Mouse (Mus musculus) testis, adult 2 months (tissue): ENCODE measurements around the gene Best2. TPM values are rescaled to one million over a fixed set of nuclear protein-coding genes. Genes with fewer than 3 reads are reported as not detected.
A peak's percentile ranks its signal among the peaks of the same experiment; 100 is the strongest.

ENCODE experiments used
- H3K27ac ChIP-seq: fragments of 200-500 bp; 2 replicates; pipeline ENCODE4 v1.5.1; 2012; ENCODE audit warnings: low read depth, low read length; ENCODE audit not compliant: control insufficient read depth, insufficient read depth
- H3K27me3 ChIP-seq: fragments of 200-500 bp; 2 replicates; pipeline ENCODE4 v1.6.1; 2012; ENCODE audit warnings: mild to moderate bottlenecking, low read length, moderate library complexity; ENCODE audit not compliant: control insufficient read depth, insufficient read depth
- H3K36me3 ChIP-seq: fragments of 200-500 bp; 2 replicates; pipeline ENCODE4 v1.6.1; 2012; ENCODE audit warnings: mild to moderate bottlenecking, low read length; ENCODE audit not compliant: control insufficient read depth, insufficient read depth
- H3K4me1 ChIP-seq: fragments of 200-500 bp; 2 replicates; pipeline ENCODE4 v1.6.1; 2012; ENCODE audit warnings: low read length; ENCODE audit not compliant: control insufficient read depth, insufficient read depth
- H3K4me3 ChIP-seq: fragments of 200-500 bp; 2 replicates; pipeline ENCODE4 v1.5.1; 2012; ENCODE audit warnings: low read depth, mild to moderate bottlenecking, low read length, moderate library complexity, mixed read lengths; ENCODE audit not compliant: control insufficient read depth
- CTCF ChIP-seq: fragments of 200-500 bp; IDR thresholded peaks from 2 replicates; pipeline ENCODE4 v1.5.1; 2012; ENCODE audit warnings: low read depth, mild to moderate bottlenecking, inconsistent platforms, low read length, moderate library complexity; ENCODE audit not compliant: control insufficient read depth, insufficient read depth, insufficient replicate concordance
- POLR2A ChIP-seq: fragments of 200-500 bp; IDR thresholded peaks from 2 replicates; pipeline ENCODE4 v1.6.1; 2012; ENCODE audit warnings: low read depth, mild to moderate bottlenecking, inconsistent platforms, low read length, moderate library complexity; ENCODE audit not compliant: control insufficient read depth
- polyA plus RNA-seq: library from polyadenylated mRNA; depleted of rRNA; stranded (reverse); fragments of >200 nt; gene quantifications from 2 replicates; pipeline ENCODE4 v1.2.3, GENCODE M21; 2012

The Best2 gene
- polyA plus RNA-seq, 1 experiment = not detected

DNA sequence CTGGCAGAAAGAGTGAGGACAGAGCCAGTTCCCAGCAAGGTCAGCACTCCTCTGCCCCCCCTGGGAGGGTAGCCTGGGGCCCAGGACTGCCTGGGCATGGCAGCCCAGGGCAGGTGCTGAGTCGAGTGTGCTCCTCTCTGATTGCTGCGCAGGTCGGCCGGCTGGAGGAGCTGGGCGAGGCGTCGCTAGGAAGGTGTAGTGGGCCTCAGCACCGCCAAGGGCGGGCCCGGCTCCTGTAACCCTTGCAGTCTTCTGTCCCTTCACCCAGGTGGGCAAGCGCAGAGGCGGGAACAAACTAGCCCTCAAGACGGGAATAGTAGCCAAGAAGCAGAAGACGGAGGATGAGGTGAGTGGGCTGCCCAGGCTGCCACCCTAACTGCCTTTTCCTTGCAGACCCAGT lies 14.9 kb upstream of the Best2 start:
- Histone ChIP-seq H3K27me3 (no peaks in the 10 kb centered on the region), H3K36me3 (no peaks in the 10 kb centered on the region), H3K4me1 (peaks cover 8% of the 10 kb centered on the region), H3K4me3 (no peak overlapping the region), H3K27ac (no peak overlapping the region)
- TF ChIP-seq POLR2A = no peak
- TF ChIP-seq CTCF = no peak

DNA sequence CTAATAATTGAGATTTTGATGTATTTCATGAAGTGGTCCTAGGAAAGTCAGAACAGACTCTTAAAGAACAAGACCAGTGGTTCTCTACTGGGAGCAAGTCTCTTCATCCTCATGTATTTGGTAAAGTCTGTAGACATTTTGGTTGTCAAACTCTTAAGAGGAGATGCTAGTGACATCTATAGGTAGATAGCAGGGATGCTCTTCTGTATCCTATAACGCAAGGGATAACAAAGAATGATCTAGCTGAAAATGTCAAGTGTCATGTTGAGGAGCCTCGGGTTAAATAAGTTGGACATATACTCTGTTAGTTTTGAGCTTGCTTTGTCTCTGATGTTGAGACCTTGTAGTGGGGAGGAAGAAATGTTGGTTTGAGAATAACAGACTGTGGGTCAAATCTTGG lies 13.6 kb upstream of the Best2 start:
- Histone ChIP-seq H3K27me3 (no peaks in the 10 kb centered on the region), H3K27ac (no peak overlapping the region), H3K36me3 (no peaks in the 10 kb centered on the region), H3K4me1 (peaks cover 5% of the 10 kb centered on the region), H3K4me3 (peak overlapping the region; percentile 43; the same call in 1 of the 2 replicates)
- no peak for TF ChIP-seq POLR2A
- TF ChIP-seq CTCF = no peak

DNA sequence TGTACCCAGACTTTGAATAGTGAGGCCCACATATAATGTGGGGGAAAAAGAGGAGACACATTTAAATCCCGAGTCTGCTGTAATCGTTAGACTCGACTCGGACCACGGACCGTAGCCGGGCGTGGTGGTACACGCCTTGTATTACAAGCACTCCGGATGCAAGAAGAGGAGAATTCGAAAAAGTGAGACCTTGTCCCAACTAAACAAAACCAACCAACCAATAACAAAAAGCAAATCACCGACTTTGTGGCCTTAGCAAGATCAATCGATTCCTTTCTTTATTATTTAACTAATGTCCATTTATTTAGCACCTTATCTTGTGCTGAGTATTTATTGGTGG lies 13.2 kb upstream of the Best2 start:
- Histone ChIP-seq H3K4me1 (peaks cover 5% of the 10 kb centered on the region), H3K27me3 (no peaks in the 10 kb centered on the region), H3K36me3 (no peaks in the 10 kb centered on the region), H3K4me3 (peak overlapping the region; percentile 99), H3K27ac (peak overlapping the region; percentile 19; the same call in 1 of the 2 replicates)
- no peak for TF ChIP-seq POLR2A
- TF ChIP-seq CTCF = no peak

DNA sequence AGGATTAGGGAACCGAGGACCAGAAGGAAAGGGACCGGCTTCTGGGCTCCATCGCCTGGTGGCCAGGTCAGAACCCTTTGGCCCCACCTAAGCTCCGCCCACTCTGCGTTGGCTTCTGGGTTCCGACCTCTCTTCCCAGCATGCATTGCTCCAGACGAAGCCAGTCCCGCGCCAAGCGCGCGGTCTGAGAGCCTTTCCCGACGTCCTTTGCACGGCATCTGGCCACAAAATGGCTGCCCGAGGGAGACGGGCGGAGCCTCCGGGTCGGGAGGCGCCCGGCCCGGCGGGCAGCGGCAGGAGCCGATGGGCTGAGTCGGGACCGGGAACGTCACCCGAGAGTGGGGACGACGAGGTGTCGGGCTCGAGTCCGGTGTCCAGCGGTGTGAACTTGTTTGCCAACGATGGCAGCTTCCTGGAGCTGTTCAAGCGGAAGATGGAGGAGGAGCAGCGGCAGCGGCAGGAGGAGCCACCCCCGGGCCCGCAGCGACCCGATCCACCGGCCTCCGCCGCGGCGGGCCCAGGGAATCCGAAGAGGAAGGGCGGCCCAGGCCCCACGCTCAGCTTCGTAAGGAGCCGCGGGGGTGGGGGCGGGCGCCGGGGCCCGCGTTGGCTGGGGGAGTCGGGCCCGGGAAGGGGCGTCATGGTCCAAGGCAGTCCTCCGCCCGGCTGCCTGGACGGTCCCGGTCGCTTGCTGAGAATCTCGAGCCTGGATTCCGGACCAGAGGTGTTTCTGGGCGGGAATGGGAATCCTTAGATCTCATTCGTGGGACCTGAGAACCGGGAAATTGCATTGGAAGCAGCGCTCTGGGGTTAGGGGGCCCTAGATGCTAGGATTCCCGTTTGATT lies 12.6 kb upstream of the Best2 start, which contains the start of gene Trir:
Trir (plus strand) TSS at position 154 of the 846 bp plus-strand sequence.
- peak within 1 kb of the TSS; percentile 99 for H3K4me3 ChIP-seq
- peaks cover 5% of the 10 kb centered on the region for H3K4me1 ChIP-seq
- no peaks in the 10 kb centered on the region for H3K36me3 ChIP-seq
- no peaks in the 10 kb centered on the region for H3K27me3 ChIP-seq
- peak within 1 kb of the TSS; percentile 90 for H3K27ac ChIP-seq
- TF ChIP-seq CTCF (no peak), POLR2A (peak; percentile 94)

DNA sequence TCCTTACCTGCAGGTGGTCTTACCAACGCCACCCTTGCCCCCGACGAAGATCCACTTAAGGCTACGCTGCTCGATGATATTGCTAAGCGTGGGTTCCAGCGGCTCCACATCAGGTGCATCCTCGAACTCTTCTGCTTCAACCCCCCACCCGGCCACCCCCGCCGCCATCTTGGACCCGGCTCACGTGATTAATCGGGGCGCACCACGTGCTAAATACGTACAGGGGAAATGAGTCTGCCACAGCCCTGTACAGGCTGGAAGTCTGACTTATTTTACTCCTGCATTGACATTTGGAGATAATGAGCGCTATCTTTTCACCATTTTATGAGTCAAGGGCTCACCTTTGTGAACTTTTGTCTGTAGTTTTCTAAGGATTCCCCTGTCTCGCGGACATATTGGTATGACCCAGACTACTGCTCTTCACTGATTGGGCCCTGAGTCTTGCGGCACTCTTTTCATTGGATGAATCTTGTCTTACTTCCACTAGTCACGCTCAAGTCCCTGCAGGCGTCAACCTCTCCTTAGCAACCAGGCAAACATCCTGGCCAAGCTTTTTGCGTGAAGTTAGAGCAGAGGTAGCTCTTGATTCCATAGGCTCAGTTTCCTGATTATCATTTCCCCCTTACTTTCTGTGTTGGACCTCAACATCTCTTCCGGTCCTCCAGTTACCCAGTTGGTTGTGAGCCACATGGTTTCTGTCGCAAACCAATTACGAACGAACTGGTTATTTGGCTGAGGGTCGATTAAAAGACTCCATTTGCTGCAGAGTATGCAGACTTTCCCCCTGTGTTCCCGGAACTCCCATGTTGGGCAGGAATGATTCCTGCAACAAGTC lies 11.0 kb upstream of the Best2 start, which contains the start of gene Asna1:
Asna1 (minus strand) TSS at position 184 of the 835 bp plus-strand sequence.
- Histone ChIP-seq H3K36me3 (no peaks in the 10 kb centered on the region), H3K27me3 (no peaks in the 10 kb centered on the region), H3K4me1 (peaks cover 5% of the 10 kb centered on the region), H3K27ac (peak within 1 kb of the TSS; percentile 90), H3K4me3 (peak within 1 kb of the TSS; percentile 99)
- TF ChIP-seq CTCF (no peak), POLR2A (peak; percentile 52; the same call in 1 of the 2 replicates)

DNA sequence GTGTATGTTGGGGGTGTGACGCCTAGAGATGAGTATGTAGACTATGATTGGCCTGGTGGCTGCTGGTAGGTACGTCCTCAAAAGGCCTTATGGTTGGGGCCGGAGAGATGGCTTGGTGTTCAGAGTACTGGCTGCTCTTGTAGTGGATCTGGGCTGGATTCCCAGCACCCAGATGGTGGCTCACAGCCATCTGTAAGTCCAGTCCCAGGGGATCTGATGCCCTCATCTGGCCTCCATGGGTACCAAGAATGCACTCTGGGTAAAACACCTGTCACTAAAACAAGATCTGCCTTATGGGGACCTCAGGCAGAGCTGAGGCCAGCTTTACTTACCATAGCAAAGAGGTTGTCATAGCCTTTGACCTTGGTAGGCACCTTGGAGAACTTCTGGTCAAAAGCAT lies 9.5 kb upstream of the Best2 start:
- H3K27ac ChIP-seq = no peak overlapping the region
- TF ChIP-seq CTCF (no peak), POLR2A (no peak)
- H3K27me3 ChIP-seq = no peaks in the 10 kb centered on the region
- peaks cover 2% of the 10 kb centered on the region for H3K4me1 ChIP-seq
- no peaks in the 10 kb centered on the region for H3K36me3 ChIP-seq
- peak overlapping the region; percentile 99 for H3K4me3 ChIP-seq

DNA sequence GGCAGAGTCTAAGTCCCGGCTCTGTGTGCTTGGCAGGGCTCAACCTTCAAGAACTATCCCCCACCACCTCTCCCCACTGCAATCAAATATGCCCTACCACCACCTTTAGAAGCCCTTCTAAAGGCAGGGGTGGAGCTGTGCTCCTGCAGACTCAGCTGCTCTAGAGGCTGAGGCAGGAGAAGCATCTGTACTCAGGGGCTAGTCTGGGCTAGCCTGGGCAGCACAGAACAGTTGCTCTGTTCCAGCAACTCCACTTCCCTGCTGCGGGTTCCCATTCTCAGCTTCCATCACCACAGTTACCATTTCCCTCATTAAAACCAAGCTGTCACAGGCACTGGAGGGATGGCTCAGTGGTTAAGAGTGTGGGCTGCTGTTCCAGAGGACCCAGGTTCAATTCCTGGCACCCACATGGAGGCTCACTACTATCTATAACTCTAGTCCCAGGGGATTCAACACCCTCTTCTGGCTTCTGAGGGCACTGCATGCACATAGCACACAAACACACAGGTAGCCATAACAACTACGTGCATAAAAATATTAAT lies 7.3 kb upstream of the Best2 start:
- Histone ChIP-seq H3K27ac (no peak overlapping the region), H3K36me3 (no peaks in the 10 kb centered on the region)

More for the DNA sequence above, 7.3 kb upstream of the Best2 start:
- TF ChIP-seq POLR2A = no peak
- TF ChIP-seq CTCF = no peak
- H3K4me3 ChIP-seq = no peak overlapping the region
- H3K27me3 ChIP-seq = no peaks in the 10 kb centered on the region
- H3K4me1 ChIP-seq = peaks cover 2% of the 10 kb centered on the region
